Mouse (Mus musculus) bone marrow, adult 2 months (tissue): ENCODE results near the gene Tfip11.

Source experiments
- CTCF ChIP-seq: fragments of 200-500 bp; IDR thresholded peaks from 2 replicates; pipeline ENCODE4 v1.5.1; 2011; ENCODE audit warnings: low read length, control low read depth; ENCODE audit not compliant: control insufficient read depth, insufficient read depth
- POLR2A ChIP-seq: fragments of 200-500 bp; IDR thresholded peaks from 2 replicates; pipeline ENCODE4 v1.6.1; 2011; ENCODE audit warnings: low read depth, mild to moderate bottlenecking, control low read depth, low read length, borderline replicate concordance; ENCODE audit not compliant: control insufficient read depth

DNA sequence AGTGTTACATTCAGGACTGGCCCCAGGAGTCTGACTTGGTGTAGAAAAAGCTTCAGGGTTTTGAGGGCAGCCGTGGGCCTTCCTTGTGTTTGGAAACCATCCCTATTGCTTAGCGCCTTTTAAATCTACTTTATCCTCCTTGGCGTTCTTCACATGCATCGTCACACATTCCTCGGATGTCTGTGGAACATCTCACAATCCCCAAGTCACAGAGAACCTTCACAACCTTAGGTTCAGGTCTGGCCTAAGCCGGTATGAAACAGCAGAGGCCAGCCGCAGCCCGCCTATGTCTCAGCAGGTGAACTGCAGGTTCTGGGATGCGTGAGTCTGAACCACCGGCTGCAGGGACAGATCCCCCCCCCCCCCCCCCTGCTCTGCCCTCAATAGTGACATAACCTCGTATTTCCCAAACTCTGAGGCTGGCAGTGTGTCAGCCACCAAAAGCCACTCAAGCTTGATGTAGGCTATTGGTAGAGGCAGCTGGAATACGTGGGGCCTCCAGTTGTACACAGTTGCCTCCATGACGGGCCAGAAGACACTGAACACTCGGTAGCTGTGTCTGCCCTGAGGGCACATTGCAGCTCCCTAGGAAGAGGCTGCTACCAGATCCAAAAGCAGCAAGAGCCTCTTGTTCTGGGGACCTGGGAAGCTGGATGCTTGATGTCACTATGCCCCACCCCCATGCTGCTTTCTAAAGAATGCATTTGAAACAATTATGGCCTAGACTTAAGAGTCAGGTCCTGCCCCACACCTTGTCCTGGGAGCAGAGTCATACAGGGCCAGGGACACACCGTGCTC lies 45.1 kb upstream of the Tfip11 start:
- TF ChIP-seq CTCF (no peak), POLR2A (no peak)
